Mouse (Mus musculus) fat pad, adult 2 months (tissue): ENCODE results near the gene Klhl29.
A peak's percentile ranks its signal among the peaks of the same experiment; 100 is the strongest.

Source experiments
- DNase-seq: peaks from one replicate; pipeline ENCODE4 v3.0.0-alpha.2; 2011; ENCODE audit warnings: low read depth, low spot score; ENCODE audit errors: extremely low read depth

Klhl29 gene

GRCm38 (mm10) chr12:5375616-5376461 lies at the start of gene Klhl29:
Gene Klhl29 (minus strand): TSS chr12:5375682.
- no peak for DNase-seq

GRCm38 (mm10) chr12:5425276-5425675 lies 49.8 kb upstream of the Klhl29 start:
- DNase-seq = peak; percentile 68

GRCm38 (mm10) chr12:5415806-5416205 lies 40.3 kb upstream of the Klhl29 start:
- DNase-seq = no peak

- DNase-seq = no peak
Measured at GRCm38 (mm10) chr12:5413976-5414375, 38.5 kb upstream of the Klhl29 start.

GRCm38 (mm10) chr12:5411761-5412537 lies 36.5 kb upstream of the Klhl29 start:
- no peak for DNase-seq

GRCm38 (mm10) chr12:5411346-5411745 lies 35.9 kb upstream of the Klhl29 start:
- no peak for DNase-seq

GRCm38 (mm10) chr12:5410391-5411115 lies 35.1 kb upstream of the Klhl29 start:
- DNase-seq = peak; percentile 11

- DNase-seq = no peak
Measured at GRCm38 (mm10) chr12:5407175-5407574, 31.7 kb upstream of the Klhl29 start.

GRCm38 (mm10) chr12:5397423-5397822 lies 21.9 kb upstream of the Klhl29 start:
- no peak for DNase-seq

- DNase-seq = no peak
Measured at GRCm38 (mm10) chr12:5395188-5395587, 19.7 kb upstream of the Klhl29 start.

- DNase-seq = no peak
Measured at GRCm38 (mm10) chr12:5387112-5387511, 11.6 kb upstream of the Klhl29 start.

GRCm38 (mm10) chr12:5386688-5387087 lies 11.2 kb upstream of the Klhl29 start:
- DNase-seq = no peak

GRCm38 (mm10) chr12:5381694-5382093 lies 6.2 kb upstream of the Klhl29 start:
- no peak for DNase-seq

GRCm38 (mm10) chr12:5374684-5375615 lies 532 bp downstream of the Klhl29 start:
- no peak for DNase-seq

- DNase-seq = no peak
Measured at GRCm38 (mm10) chr12:5374196-5374683, 1.2 kb downstream of the Klhl29 start.

- DNase-seq = no peak
Measured at GRCm38 (mm10) chr12:5373641-5374195, 1.8 kb downstream of the Klhl29 start.

- DNase-seq = no peak
Measured at GRCm38 (mm10) chr12:5369396-5369795, 6.1 kb downstream of the Klhl29 start.

- no peak for DNase-seq
Measured at GRCm38 (mm10) chr12:5364836-5365235, 10.6 kb downstream of the Klhl29 start.

GRCm38 (mm10) chr12:5363961-5364634 lies 11.4 kb downstream of the Klhl29 start:
- no peak for DNase-seq
